Mouse (Mus musculus) retina, postnatal 1 day (tissue): ENCODE measurements at regions not wholly inside any gene's neighbourhood (a gene's known extent, or its start where the extent isn't known, plus 50 kb on each side); places are given as distances from the start of the nearest gene placed in this dataset.

Experiments
- DNase-seq: peaks from one replicate; pipeline ENCODE4 v3.0.0-alpha.2; 2012

GRCm38 (mm10) chr1:121178611-121179245 is 153.7 kb downstream of the Insig2 start:
- DNase-seq, result peak; percentile 24

GRCm38 (mm10) chr1:121180273-121181030 is 151.9 kb downstream of the Insig2 start:
- peak; percentile 89 for DNase-seq

- DNase-seq, result no peak
These were observed 143.5 kb downstream of the Insig2 start for GRCm38 (mm10) chr1:121188895-121189294.

GRCm38 (mm10) chr1:121194800-121195199 is 137.6 kb downstream of the Insig2 start:
- no peak for DNase-seq

GRCm38 (mm10) chr1:121215843-121216242 is 116.5 kb downstream of the Insig2 start:
- DNase-seq, result peak; percentile 21

- peak; percentile 4 for DNase-seq
These were observed 108.1 kb downstream of the Insig2 start for GRCm38 (mm10) chr1:121224250-121224649.

GRCm38 (mm10) chr1:121226466-121227232 is 105.7 kb downstream of the Insig2 start:
- peak; percentile 17 for DNase-seq

- no peak for DNase-seq
These were observed 105.2 kb downstream of the Insig2 start for GRCm38 (mm10) chr1:121227233-121227594.

- no peak for DNase-seq
These were observed 88.8 kb downstream of the Insig2 start for GRCm38 (mm10) chr1:121243576-121243975.

GRCm38 (mm10) chr1:121247556-121247955 is 84.8 kb downstream of the Insig2 start:
- no peak for DNase-seq

- peak; percentile 25 for DNase-seq
These were observed 83.3 kb downstream of the Insig2 start for GRCm38 (mm10) chr1:121249081-121249480.

- no peak for DNase-seq
These were observed 81.7 kb downstream of the Insig2 start for GRCm38 (mm10) chr1:121250686-121251085.

- no peak for DNase-seq
These were observed 80.3 kb downstream of the Insig2 start for GRCm38 (mm10) chr1:121252056-121252455.

GRCm38 (mm10) chr1:121254196-121254595 is 78.2 kb downstream of the Insig2 start:
- no peak for DNase-seq
